Comparison of ENCODE assay signal across 13 mouse cellular contexts in the genomic region with DNA sequence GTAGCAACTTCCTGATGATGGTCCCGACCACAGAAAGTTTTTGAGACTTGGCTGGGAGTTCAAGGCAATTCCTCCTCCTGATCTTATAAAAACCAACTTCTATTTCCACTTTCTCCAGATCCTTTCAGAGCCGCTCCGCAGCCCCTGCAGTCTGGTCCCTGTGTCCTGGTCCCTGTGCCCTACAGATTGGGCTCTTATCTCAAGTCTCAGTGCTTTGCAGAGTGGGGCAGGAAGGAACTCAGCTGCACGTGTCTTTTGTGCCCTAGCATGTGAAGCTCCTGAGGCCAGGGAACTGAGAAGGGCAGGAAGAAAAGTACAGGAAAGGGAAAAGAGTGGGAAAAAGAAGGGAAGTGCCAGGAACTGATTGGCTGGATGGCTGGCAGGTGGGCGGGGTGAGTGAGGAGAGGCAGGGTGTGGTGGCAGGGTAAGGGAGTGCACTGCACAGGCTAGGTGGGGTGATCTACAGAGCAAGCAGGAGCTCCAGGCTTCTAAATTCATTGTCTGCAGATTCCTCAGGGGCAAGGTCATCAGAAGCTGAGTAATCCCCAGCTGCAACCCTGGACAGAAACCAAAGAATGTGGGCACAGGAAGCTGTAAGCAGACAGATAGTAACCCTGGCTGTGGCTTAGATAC. TPM values are rescaled to one million over a fixed set of nuclear protein-coding genes. Genes with fewer than 3 reads are reported as not detected.
DNase-seq lines count a peak whose midpoint lies in the region; ATAC-seq and TF ChIP-seq lines count a peak whose summit lies in the region.
"Had no signal": no experiment of that assay in that cellular context is flagged by ENCODE, and none has a peak within 500 bp of the region (broad histone marks: within the 10 kb centered on the region; RNA-seq: fewer than 3 reads in every experiment).

No protein-coding gene starts in this region.

- no peak overlapping the region for H3K4me2 ChIP-seq in intestine, embryonic 14.5 days (ENCODE audit: low read length)
- no peak overlapping the region for H3K4me2 ChIP-seq in intestine, postnatal 0 days (replicated peaks; ENCODE audit: low read depth)
- H3K4me2 ChIP-seq in liver, embryonic 16.5 days (ENCODE audit: low read depth, low read length) = no peak overlapping the region
- H3K4me2 ChIP-seq: neural tube, embryonic 15.5 days had no signal

- no peaks in the 10 kb centered on the region for H3K9me3 ChIP-seq in intestine, embryonic 14.5 days (ENCODE audit: control insufficient read depth, low read length)
- H3K9me3 ChIP-seq in intestine, postnatal 0 days (ENCODE audit: control insufficient read depth) = no peaks in the 10 kb centered on the region
- no peaks in the 10 kb centered on the region for H3K9me3 ChIP-seq in liver, embryonic 16.5 days (replicated peaks; ENCODE audit: control insufficient read depth, low read length)
- H3K9me3 ChIP-seq: neural tube, embryonic 15.5 days had no signal

- no peaks in the 10 kb centered on the region for H3K36me3 ChIP-seq in intestine, embryonic 14.5 days (ENCODE audit: control insufficient read depth, insufficient read depth, low read length)
- H3K36me3 ChIP-seq in intestine, postnatal 0 days (ENCODE audit: control insufficient read depth, insufficient read depth) = no peaks in the 10 kb centered on the region
- no peaks in the 10 kb centered on the region for H3K36me3 ChIP-seq in liver, embryonic 16.5 days (ENCODE audit: control insufficient read depth, insufficient read depth)
- H3K36me3 ChIP-seq: embryonic facial prominence, embryonic 10.5 days; neural tube, embryonic 15.5 days had no signal

- no peak overlapping the region for H3K9ac ChIP-seq in intestine, embryonic 14.5 days (ENCODE audit: low read length)
- no peak overlapping the region for H3K9ac ChIP-seq in intestine, postnatal 0 days (ENCODE audit: low read depth, low read length)
- H3K9ac ChIP-seq in liver, embryonic 16.5 days (ENCODE audit: low read depth, low read length) = no peak overlapping the region
- H3K9ac ChIP-seq: neural tube, embryonic 15.5 days had no signal

- 71% methylated on average over 5 of the region's 5 CpGs for WGBS in intestine, embryonic 14.5 days
- WGBS in intestine, postnatal 0 days = 75% methylated on average over 5 of the region's 5 CpGs
- 24% methylated on average over 5 of the region's 5 CpGs for WGBS in liver, embryonic 16.5 days (ENCODE audit: insufficient replicate concordance)

- no peaks in the 10 kb centered on the region for H3K27me3 ChIP-seq in intestine, embryonic 14.5 days (replicated peaks; ENCODE audit: control insufficient read depth, insufficient read depth, low read length)
- no peaks in the 10 kb centered on the region for H3K27me3 ChIP-seq in intestine, postnatal 0 days (replicated peaks; ENCODE audit: control insufficient read depth, insufficient read depth, low read length)
- no peaks in the 10 kb centered on the region for H3K27me3 ChIP-seq in liver, embryonic 16.5 days (ENCODE audit: control insufficient read depth, insufficient read depth, low read depth, low read length)
- H3K27me3 ChIP-seq: CH12.LX; neural tube, embryonic 15.5 days had no signal

- TF ChIP-seq CTCF in intestine, postnatal 0 days (IDR thresholded peaks at IDR 0.05; ENCODE audit: low read depth) = no peak

- H3K4me3 ChIP-seq in intestine, embryonic 14.5 days (ENCODE audit: low read depth, low read length) = no peak overlapping the region
- H3K4me3 ChIP-seq in intestine, postnatal 0 days (ENCODE audit: low read depth, low read length) = no peak overlapping the region
- no peak overlapping the region for H3K4me3 ChIP-seq in liver, embryonic 16.5 days (ENCODE audit: low read depth, low read length)
- H3K4me3 ChIP-seq: embryonic facial prominence, embryonic 10.5 days; neural tube, embryonic 15.5 days had no signal

- no peaks in the 10 kb centered on the region for H3K4me1 ChIP-seq in intestine, embryonic 14.5 days (replicated peaks; ENCODE audit: control insufficient read depth, insufficient read depth, low read length)
- no peaks in the 10 kb centered on the region for H3K4me1 ChIP-seq in intestine, postnatal 0 days (replicated peaks; ENCODE audit: control insufficient read depth, insufficient read depth, low read length)
- H3K4me1 ChIP-seq in liver, embryonic 16.5 days (ENCODE audit: control insufficient read depth, low read depth, low read length) = no peaks in the 10 kb centered on the region
- H3K4me1 ChIP-seq: embryonic facial prominence, embryonic 10.5 days; neural tube, embryonic 15.5 days had no signal

- no peak overlapping the region for H3K27ac ChIP-seq in intestine, embryonic 14.5 days (ENCODE audit: low read depth)
- H3K27ac ChIP-seq in intestine, postnatal 0 days (ENCODE audit: low read depth, low read length) = no peak overlapping the region
- H3K27ac ChIP-seq in liver, embryonic 16.5 days (ENCODE audit: low read length) = no peak overlapping the region
- H3K27ac ChIP-seq: embryonic facial prominence, embryonic 10.5 days; macrophage; neural tube, embryonic 15.5 days had no signal

- 0 out of 2 replicates have a peak, but pooled peaks have one; percentile 43 for ATAC-seq in intestine, embryonic 14.5 days (replicated peaks; ENCODE audit: low FRiP score, low TSS enrichment, low read depth)
- ATAC-seq in intestine, postnatal 0 days = no peak
- ATAC-seq in liver, embryonic 16.5 days (ENCODE audit: low read depth) = peak; percentile 68

- no peak for DNase-seq in intestine, embryonic 14.5 days (ENCODE audit: low spot score)
- DNase-seq in ES-CJ7 (ENCODE audit: low read depth, low spot score) = peak; percentile 31
- peak; percentile 55 to 62 for DNase-seq in adrenal gland, postnatal 36 days
- DNase-seq in frontal cortex, adult 2 months (ENCODE audit: extremely low spot score in 1 of 2, low spot score in 1 of 2) = no peak
- DNase-seq in urinary bladder, postnatal 36 days (ENCODE audit: low spot score in 2 of 2) = no peak
- DNase-seq in embryo, embryonic 10.5 days (ENCODE audit: low spot score) = no peak

RNA-seq across cellular contexts. Expression of a gene that starts 30.8 kb away (rescaled TPM):
- not detected in 2 replicates for polyA plus RNA-seq in intestine, embryonic 14.5 days (2014; fragmentation: Nextera tagmentation; extraction: Ambion mirVana)
- polyA plus RNA-seq in intestine, postnatal 0 days (2015; fragmentation: Nextera tagmentation; extraction: Ambion mirVana) = 0.04 TPM in 1 of 2 replicates, not detected in the other
- total RNA-seq in adrenal gland, postnatal 36 days (2021) = not detected
- polyA plus RNA-seq in liver, embryonic 16.5 days (2015; fragmentation: Nextera tagmentation; extraction: Ambion mirVana) = not detected in 2 replicates
- not detected in 2 replicates for polyA plus RNA-seq in frontal cortex, adult 2 months (2012; rRNA removed)
- total RNA-seq: CH12.LX; layer of hippocampus, postnatal 25 days had no signal
- polyA plus RNA-seq: embryonic facial prominence, embryonic 10.5 days; macrophage; neural tube, embryonic 15.5 days had no signal

Comparison
In these comparisons a context has a peak if more than half of its experiments do, and no peak if none do; other contexts are left out.
1. DNase-seq: peak in ES-CJ7 (single experiment) and adrenal gland, postnatal 36 days (2 of 2); none in intestine, embryonic 14.5 days (single experiment), frontal cortex, adult 2 months (0 of 2), urinary bladder, postnatal 36 days (0 of 2) and embryo, embryonic 10.5 days (single experiment).